Mouse (Mus musculus) spleen, postnatal 14 days (tissue): ENCODE measurements around the gene Ankrd65.
A peak's percentile ranks its signal among the peaks of the same experiment; 100 is the strongest.
"Not testable (repeated sequence)": the region's sequence is repeated elsewhere in the genome, so short reads cannot be mapped to it uniquely, and the experiment has no call there.

Source experiments
- DNase-seq, 2 experiments: peaks; one replicate each; pipeline ENCODE4 v3.0.0; 2021 to 2022; ENCODE audit warnings: low spot score in 2 of 2

Gene Ankrd65

GRCm38 (mm10) chr4:155774971-155775740 lies 15.1 kb upstream of the Ankrd65 start:
- DNase-seq: no peak

- no peak for DNase-seq
Observed at GRCm38 (mm10) chr4:155775855-155776254, 14.4 kb upstream of the Ankrd65 start.

- no peak for DNase-seq
Observed at GRCm38 (mm10) chr4:155776704-155777335, 13.4 kb upstream of the Ankrd65 start.

GRCm38 (mm10) chr4:155777816-155778215 lies 12.4 kb upstream of the Ankrd65 start:
- DNase-seq: no peak

GRCm38 (mm10) chr4:155779498-155779897 lies 10.7 kb upstream of the Ankrd65 start:
- DNase-seq: no peak

- no peak for DNase-seq
Observed at GRCm38 (mm10) chr4:155780895-155781294, 9.3 kb upstream of the Ankrd65 start.

- no peak for DNase-seq
Observed at GRCm38 (mm10) chr4:155783486-155784080, 6.7 kb upstream of the Ankrd65 start.

GRCm38 (mm10) chr4:155784081-155784701 lies 6.0 kb upstream of the Ankrd65 start:
- peak; percentile 55 to 72 for DNase-seq

- DNase-seq: no peak
Observed at GRCm38 (mm10) chr4:155785246-155785645, 5.0 kb upstream of the Ankrd65 start.

GRCm38 (mm10) chr4:155785819-155786218 lies 4.4 kb upstream of the Ankrd65 start, which contains the start of gene Tmem88b:
TSS of gene Tmem88b (minus strand) at chr4:155785874.
- DNase-seq: no peak

- DNase-seq: peak in 1 of 2 experiments; percentile 47
Observed at GRCm38 (mm10) chr4:155788300-155788699, 1.9 kb upstream of the Ankrd65 start.

GRCm38 (mm10) chr4:155788833-155789232 lies 1.4 kb upstream of the Ankrd65 start:
- not testable (repeated sequence) for DNase-seq

GRCm38 (mm10) chr4:155790650-155791161 lies 467 bp downstream of the Ankrd65 start:
- no peak for DNase-seq

- DNase-seq: no peak
Observed at GRCm38 (mm10) chr4:155791240-155791933, 1.1 kb downstream of the Ankrd65 start.

- no peak for DNase-seq
Observed at GRCm38 (mm10) chr4:155793730-155794129, 3.5 kb downstream of the Ankrd65 start.

GRCm38 (mm10) chr4:155802075-155802474 lies 11.8 kb downstream of the Ankrd65 start:
- DNase-seq: no peak

- DNase-seq: no peak
Observed at GRCm38 (mm10) chr4:155802741-155803339, 12.6 kb downstream of the Ankrd65 start, which contains the start of gene Mrpl20. TSS of gene Mrpl20 (plus strand) at chr4:155802878.

- DNase-seq: peak; percentile 94 to 96
Observed at GRCm38 (mm10) chr4:155803340-155804041, 13.3 kb downstream of the Ankrd65 start.

- DNase-seq: no peak
Observed at GRCm38 (mm10) chr4:155807841-155808240, 17.6 kb downstream of the Ankrd65 start.
